Mouse (Mus musculus) ES-E14 (cell line): ENCODE results near the gene Steap2. TPM values are rescaled to one million over a fixed set of nuclear protein-coding genes. Genes with fewer than 3 reads are reported as not detected.

Experiments
- DNase-seq: peaks from one replicate; pipeline ENCODE4 v3.0.0-alpha.2; 2013; ENCODE audit warnings: low read depth, low spot score
- H3K27ac ChIP-seq: 2 replicates; pipeline ENCODE4 v1.5.1; 2012; ENCODE audit warnings: low read depth, mild to moderate bottlenecking, low read length, moderate library complexity, mixed read lengths; ENCODE audit not compliant: poor library complexity, insufficient read depth, severe bottlenecking
- H3K36me3 ChIP-seq: 2 replicates; pipeline ENCODE4 v1.6.1; 2012; ENCODE audit warnings: mild to moderate bottlenecking, low read length, moderate library complexity, mixed read lengths; ENCODE audit not compliant: control insufficient read depth, poor library complexity, insufficient read depth, severe bottlenecking
- H3K4me1 ChIP-seq, 2 experiments: fragments of 150-350 bp in 1 of 2; sonication (generic) in 1 of 2; 2 replicates each; pipeline ENCODE4 v1.6.1; 2012; ENCODE audit warnings: low read length in 2 of 2, mild to moderate bottlenecking in 1 of 2, mixed read lengths in 1 of 2; ENCODE audit not compliant: control insufficient read depth in 2 of 2, insufficient read depth in 2 of 2, poor library complexity in 1 of 2
- H3K4me3 ChIP-seq, 2 experiments: fragments of 150-350 bp in 1 of 2; sonication (generic) in 1 of 2; 2 replicates each; pipeline ENCODE4 v1.5.1; 2012; ENCODE audit warnings: low read length in 2 of 2, low read depth in 1 of 2, mild to moderate bottlenecking in 1 of 2, mixed read lengths in 1 of 2; ENCODE audit not compliant: insufficient read depth in 1 of 2, poor library complexity in 1 of 2, severe bottlenecking in 1 of 2
- H3K9ac ChIP-seq: 2 replicates; pipeline ENCODE4 v1.6.1; 2012; ENCODE audit warnings: low read depth, mild to moderate bottlenecking, low read length, mixed read lengths; ENCODE audit not compliant: poor library complexity, insufficient read depth, severe bottlenecking
- H3K9me3 ChIP-seq: fragments of 150-350 bp; sonication (generic); 2 replicates; pipeline ENCODE4 v1.6.1; 2012; ENCODE audit warnings: low read depth, mild to moderate bottlenecking, low read length; ENCODE audit not compliant: control insufficient read depth, insufficient read depth
- CHD2 ChIP-seq: IDR thresholded peaks from 2 replicates; pipeline ENCODE4 v1.6.1; 2014; ENCODE audit warnings: mild to moderate bottlenecking, low read depth, low read length, inconsistent platforms
- HCFC1 ChIP-seq: IDR thresholded peaks from 2 replicates; pipeline ENCODE4 v1.6.1; 2012; ENCODE audit warnings: low read length, inconsistent platforms, borderline replicate concordance; ENCODE audit not compliant: insufficient read depth
- MAFK ChIP-seq: IDR thresholded peaks from 2 replicates; pipeline ENCODE4 v1.6.1; 2014; ENCODE audit warnings: mild to moderate bottlenecking, low read depth, low read length, inconsistent platforms; ENCODE audit not compliant: insufficient read depth
- ZC3H11A ChIP-seq: IDR thresholded peaks from 2 replicates; pipeline ENCODE4 v1.6.1; 2012; ENCODE audit warnings: low read depth, mild to moderate bottlenecking, inconsistent platforms, low read length, borderline replicate concordance
- ZNF384 ChIP-seq: IDR thresholded peaks from 2 replicates; pipeline ENCODE4 v1.6.1; 2012; ENCODE audit warnings: low read depth, low read length, inconsistent platforms
- in situ Hi-C, 2 experiments: fragments of 600-800 bp; cut with MboI; formaldehyde crosslinking; loops; one replicate each; pipeline ENCODE4 v1.15.1; 2025; ENCODE audit warnings: low sequenced_read_pairs in 2 of 2, inconsistent platforms in 1 of 2; ENCODE audit not compliant: unreplicated experiment in 2 of 2
- total RNA-seq: library from RNA; depleted of rRNA; stranded (reverse); fragments of 300-350 nt; gene quantifications from 2 replicates; pipeline ENCODE4 v1.2.3, GENCODE M21; 2012

The Steap2 gene
- total RNA-seq, 1 experiment: 26.4 TPM

DNA sequence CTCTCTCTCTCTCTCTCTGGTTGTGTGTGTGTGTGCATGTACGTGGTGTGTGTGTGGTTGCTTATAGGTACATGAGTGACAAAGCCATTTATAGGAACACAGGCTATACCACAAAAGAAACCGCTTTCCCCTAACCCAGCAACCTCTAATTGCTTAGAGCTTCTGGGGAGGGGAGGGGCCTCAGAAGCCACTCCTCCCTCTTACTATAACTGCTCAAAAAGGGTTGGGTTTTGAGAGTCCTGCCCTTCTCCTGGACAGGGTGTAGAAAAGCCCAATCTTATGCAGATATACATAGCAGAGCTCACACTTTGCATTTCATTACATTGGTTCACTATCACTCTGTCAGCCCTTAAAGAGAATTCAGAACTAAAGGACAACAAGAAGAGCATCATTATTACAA is 6.0 kb upstream of the Steap2 start:
- in situ Hi-C loops: no loop called here
- Histone ChIP-seq H3K36me3 (no peaks in the 10 kb centered on the region), H3K4me3 (no peak overlapping the region), H3K4me1 (peaks cover 9 to 10% of the 10 kb centered on the region in 2 experiments; a peak in 3 of 4 replicates), H3K27ac (no peak overlapping the region; the same call in 1 of the 2 replicates), H3K9me3 (no peaks in the 10 kb centered on the region), H3K9ac (no peak overlapping the region)
- DNase-seq: no peak
- no peak for TF ChIP-seq MAFK
- TF ChIP-seq ZC3H11A: no peak
- TF ChIP-seq CHD2: no peak
- no peak for TF ChIP-seq ZNF384
- no peak for TF ChIP-seq HCFC1

GRCm38 (mm10) chr5:5698830-5699229 is 4.5 kb upstream of the Steap2 start:
- TF ChIP-seq CHD2: no peak; the same call in 1 of the 2 replicates
- TF ChIP-seq ZNF384: no peak
- TF ChIP-seq ZC3H11A: no peak
- TF ChIP-seq HCFC1: no peak
- TF ChIP-seq MAFK: 0 out of 2 replicates have a peak, but pooled peaks have one; percentile 9
- Histone ChIP-seq H3K9ac (no peak overlapping the region), H3K4me3 (no peak overlapping the region), H3K36me3 (no peaks in the 10 kb centered on the region), H3K27ac (peak overlapping the region; percentile 84; the same call in 1 of the 2 replicates), H3K9me3 (no peaks in the 10 kb centered on the region), H3K4me1 (peaks cover 8 to 9% of the 10 kb centered on the region in 2 experiments; a peak in 3 of 4 replicates)
- DNase-seq: peak; percentile 46
- in situ Hi-C loops: no loop called here

GRCm38 (mm10) chr5:5695401-5695942 is 1.1 kb upstream of the Steap2 start:
- no peak overlapping the region for H3K9ac ChIP-seq
- H3K36me3 ChIP-seq: no peaks in the 10 kb centered on the region
- in situ Hi-C loops: no loop called here
- TF ChIP-seq ZC3H11A (no peak), HCFC1 (no peak), CHD2 (no peak), ZNF384 (no peak), MAFK (no peak)
- H3K4me1 ChIP-seq: peaks cover 7 to 9% of the 10 kb centered on the region in 2 experiments; a peak in 3 of 4 replicates
- DNase-seq: no peak
- H3K9me3 ChIP-seq: no peaks in the 10 kb centered on the region
- H3K4me3 ChIP-seq: no peak overlapping the region
- H3K27ac ChIP-seq: no peak overlapping the region

DNA sequence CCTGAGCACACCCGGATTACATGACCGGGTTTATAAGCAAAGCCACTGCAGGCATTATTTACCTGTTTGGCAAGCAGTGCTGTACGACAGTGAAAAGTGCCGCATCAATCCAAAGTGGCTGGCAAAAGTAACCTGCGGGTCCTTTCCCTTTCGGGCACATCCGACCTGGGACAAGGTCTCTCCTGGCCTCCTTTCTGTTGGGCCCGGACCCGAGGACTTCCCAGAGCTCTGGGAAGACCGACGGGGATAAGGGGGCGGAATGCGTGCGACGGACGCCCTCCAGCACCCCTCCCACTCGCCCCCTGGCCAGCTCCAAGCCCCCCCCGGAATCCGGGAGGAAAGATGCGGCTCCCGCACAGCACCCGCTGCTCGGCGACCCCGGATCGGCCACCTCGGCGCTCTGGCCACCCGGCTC is 830 bp downstream of the Steap2 start:
- DNase-seq: no peak
- H3K4me3 ChIP-seq: peak overlapping the region; percentile 80 to 96
- H3K36me3 ChIP-seq: no peaks in the 10 kb centered on the region
- peak overlapping the region; percentile 32 for H3K27ac ChIP-seq
- peaks cover 6 to 8% of the 10 kb centered on the region in 2 experiments; a peak in 3 of 4 replicates for H3K4me1 ChIP-seq
- in situ Hi-C loops: no loop called here
- TF ChIP-seq MAFK (no peak), CHD2 (no peak), HCFC1 (no peak), ZNF384 (no peak), ZC3H11A (no peak)
- peak overlapping the region; percentile 90 for H3K9ac ChIP-seq
- no peaks in the 10 kb centered on the region for H3K9me3 ChIP-seq
